Mouse (Mus musculus): ENCODE data around the gene Pfkfb3. TPM values are rescaled to one million over a fixed set of nuclear protein-coding genes. Genes with fewer than 3 reads are reported as not detected.

The Pfkfb3 gene
- polyA plus RNA-seq, 1 experiment from 2014 or later: 15.4 TPM

DNA sequence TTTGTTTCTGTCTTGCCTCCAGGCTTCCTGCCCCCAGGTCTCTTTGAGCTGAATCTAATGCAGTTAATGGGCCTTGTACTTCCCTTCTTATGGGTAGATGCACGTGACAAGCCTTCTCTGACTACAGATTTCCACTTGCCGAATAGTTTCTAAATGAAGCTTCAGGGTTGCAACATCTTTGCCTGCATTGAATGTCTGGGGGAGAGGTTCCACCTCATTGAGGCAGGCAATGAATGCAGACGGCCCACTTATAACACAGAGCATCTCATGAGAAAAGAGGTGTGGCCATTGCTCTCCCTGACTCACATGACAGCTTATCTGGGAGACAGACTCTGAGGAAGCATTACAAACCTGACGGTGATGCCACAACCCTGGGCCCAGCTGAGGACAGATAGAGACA is 112.0 kb downstream of the Pfkfb3 start:
- H3K4me1 ChIP-seq: no peaks in the 10 kb centered on the region
- no peaks in the 10 kb centered on the region for H3K9me3 ChIP-seq
- H3K27ac ChIP-seq (replicated peaks): no peak overlapping the region
- DNase-seq (ENCODE audit: low spot score): no peak
- WGBS: 67% methylated on average over 4 of the region's 4 CpGs
- no peak overlapping the region for H3K4me3 ChIP-seq
- H3K36me3 ChIP-seq (replicated peaks): no peaks in the 10 kb centered on the region
- no peaks in the 10 kb centered on the region for H3K27me3 ChIP-seq (replicated peaks; ENCODE audit: low read depth, poor library complexity, severe bottlenecking)

DNA sequence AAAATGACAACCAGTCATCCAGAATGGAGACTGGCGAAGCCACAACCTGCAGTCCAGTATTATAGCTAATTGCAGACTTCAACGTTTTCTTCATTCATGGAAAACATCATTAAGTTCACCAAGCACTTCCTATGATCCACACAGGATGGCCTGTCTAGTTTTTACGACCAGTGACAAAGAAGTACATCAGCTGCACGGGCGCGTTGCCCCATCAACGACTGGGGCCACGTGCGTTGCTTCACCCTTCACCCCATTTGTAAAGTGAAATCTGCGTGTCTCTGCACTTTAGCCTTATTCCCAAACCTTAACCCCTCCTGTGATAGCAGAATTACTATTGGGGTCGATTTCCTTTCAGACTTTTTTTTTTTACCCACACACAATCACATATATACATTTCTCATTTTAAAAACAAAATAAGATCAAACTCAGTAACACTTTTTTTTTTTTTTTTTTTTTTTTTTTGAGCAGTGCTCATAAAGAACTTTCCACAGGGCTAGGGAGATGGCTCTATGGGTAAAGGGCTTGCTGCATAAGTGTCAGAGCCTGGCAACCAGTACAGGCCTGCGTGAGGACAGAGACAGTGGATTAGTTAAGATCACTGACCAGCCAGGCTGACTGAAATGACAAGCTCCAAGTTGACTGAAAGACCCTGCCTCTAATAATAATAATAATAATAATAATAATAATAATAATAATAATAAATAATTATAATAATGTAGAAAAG is 115.5 kb downstream of the Pfkfb3 start:
- no peaks in the 10 kb centered on the region for H3K36me3 ChIP-seq (replicated peaks)
- H3K27ac ChIP-seq (replicated peaks): no peak overlapping the region
- no peaks in the 10 kb centered on the region for H3K27me3 ChIP-seq (replicated peaks; ENCODE audit: low read depth, poor library complexity, severe bottlenecking)
- no peaks in the 10 kb centered on the region for H3K4me1 ChIP-seq
- H3K9me3 ChIP-seq: no peaks in the 10 kb centered on the region
- H3K4me3 ChIP-seq: no peak overlapping the region
- 86% methylated on average over 12 of the region's 12 CpGs for WGBS
- DNase-seq (ENCODE audit: low spot score): no peak

DNA sequence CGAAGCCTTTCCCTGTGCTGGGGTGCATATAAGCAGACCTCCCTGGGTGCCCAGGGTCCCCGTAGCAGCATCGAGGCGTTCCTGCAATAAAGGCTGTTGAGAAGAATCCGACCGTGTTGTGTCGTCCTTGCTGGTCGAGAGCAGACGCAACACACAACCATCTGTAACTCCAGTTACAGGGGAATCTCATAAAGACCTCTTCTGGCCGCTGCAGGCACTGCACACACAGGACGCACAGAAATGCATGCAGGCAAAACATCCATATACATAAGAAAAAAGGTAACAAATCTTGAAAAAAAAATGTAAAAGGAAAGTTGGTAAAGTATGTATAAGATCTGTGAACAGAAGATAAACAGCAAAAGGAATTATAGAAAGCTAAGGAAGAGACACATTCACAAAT is 117.5 kb downstream of the Pfkfb3 start:
- Histone ChIP-seq H3K36me3 (replicated peaks) (no peaks in the 10 kb centered on the region), H3K9me3 (no peaks in the 10 kb centered on the region), H3K4me3 (no peak overlapping the region), H3K27ac (replicated peaks) (no peak overlapping the region), H3K4me1 (0 out of 2 replicates have a peak, but pooled peaks cover 4% of the 10 kb centered on the region), H3K27me3 (replicated peaks; ENCODE audit: low read depth, poor library complexity, severe bottlenecking) (no peaks in the 10 kb centered on the region)
- DNase-seq (ENCODE audit: low spot score): no peak
- 93% methylated on average over 11 of the region's 11 CpGs for WGBS

DNA sequence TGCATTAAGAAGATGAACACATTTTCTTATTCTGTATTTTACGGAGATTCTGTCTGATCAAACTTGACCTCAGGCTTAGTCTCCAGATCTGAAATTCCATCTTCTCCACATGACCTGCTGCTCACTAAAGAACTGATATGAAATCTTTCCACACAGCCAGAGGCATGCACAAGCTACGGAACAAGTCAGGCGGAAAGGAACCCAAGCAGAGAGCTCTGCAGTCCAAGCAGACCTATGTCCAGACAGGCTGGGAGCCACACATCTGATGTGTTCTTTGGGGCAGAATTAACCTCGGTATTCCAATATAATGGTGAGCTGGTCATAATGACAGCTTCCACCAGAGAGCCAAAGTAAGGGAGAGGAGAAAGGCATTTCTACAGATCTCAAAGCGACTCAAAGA is 120.5 kb downstream of the Pfkfb3 start:
- Histone ChIP-seq H3K27ac (replicated peaks) (no peak overlapping the region), H3K4me1 (peaks cover 11% of the 10 kb centered on the region; the same call in 1 of the 2 replicates), H3K27me3 (replicated peaks; ENCODE audit: low read depth, poor library complexity, severe bottlenecking) (no peaks in the 10 kb centered on the region), H3K36me3 (replicated peaks) (no peaks in the 10 kb centered on the region), H3K4me3 (no peak overlapping the region), H3K9me3 (no peaks in the 10 kb centered on the region)
- 84% methylated on average over 5 of the region's 5 CpGs for WGBS
- no peak for DNase-seq (ENCODE audit: low spot score)

DNA sequence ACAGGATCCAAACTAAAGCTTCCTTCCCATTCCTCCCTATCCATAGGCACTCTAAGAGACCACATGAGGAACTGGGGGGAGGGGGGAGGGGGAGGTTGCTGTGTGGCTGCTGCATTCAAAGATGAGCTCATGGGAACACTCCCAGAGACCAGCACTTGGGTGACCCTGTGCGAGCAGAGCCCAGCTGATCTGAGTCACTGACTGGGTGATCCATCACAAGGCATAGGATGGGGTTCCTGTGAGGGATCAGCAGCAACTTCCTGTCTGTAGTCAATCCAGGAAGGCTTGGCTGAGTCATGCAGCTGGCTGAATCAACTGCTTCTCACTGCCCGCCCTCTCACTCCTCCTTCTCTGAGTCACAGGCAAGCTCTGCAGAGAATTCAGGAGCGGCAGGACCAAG is 124.3 kb downstream of the Pfkfb3 start:
- no peaks in the 10 kb centered on the region for H3K27me3 ChIP-seq (replicated peaks; ENCODE audit: low read depth, poor library complexity, severe bottlenecking)
- no peaks in the 10 kb centered on the region for H3K36me3 ChIP-seq (replicated peaks)
- H3K4me3 ChIP-seq: no peak overlapping the region
- peak; percentile 37 for DNase-seq (ENCODE audit: low spot score)
- no peaks in the 10 kb centered on the region for H3K9me3 ChIP-seq
- H3K27ac ChIP-seq (replicated peaks): no peak overlapping the region
- 43% methylated on average over 3 of the region's 3 CpGs for WGBS
- peaks cover 24% of the 10 kb centered on the region for H3K4me1 ChIP-seq

DNA sequence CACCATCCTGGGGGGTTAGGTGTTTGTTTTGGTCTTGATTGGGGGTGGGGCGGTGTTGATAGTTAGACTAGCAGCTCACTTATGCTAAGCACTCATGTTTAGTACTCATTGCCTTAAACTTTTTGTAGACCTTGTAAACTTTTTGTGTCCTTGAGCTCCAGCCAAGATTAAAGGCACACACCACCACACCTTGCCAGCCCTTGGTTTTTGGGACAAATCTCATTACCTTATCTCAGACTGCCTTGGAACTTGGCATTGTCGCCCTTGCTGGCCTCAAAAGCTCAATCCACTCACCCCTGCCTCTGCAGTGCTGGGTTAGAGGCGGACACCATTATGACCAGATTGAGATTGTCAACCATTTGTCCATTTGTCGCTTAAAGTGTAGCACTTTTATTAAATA is 125.3 kb downstream of the Pfkfb3 start:
- Histone ChIP-seq H3K36me3 (replicated peaks) (no peaks in the 10 kb centered on the region), H3K27ac (replicated peaks) (no peak overlapping the region), H3K9me3 (no peaks in the 10 kb centered on the region), H3K4me1 (peaks cover 24% of the 10 kb centered on the region), H3K27me3 (replicated peaks; ENCODE audit: low read depth, poor library complexity, severe bottlenecking) (no peaks in the 10 kb centered on the region), H3K4me3 (no peak overlapping the region)
- no peak for DNase-seq (ENCODE audit: low spot score)
- 92% methylated on average over 4 of the region's 4 CpGs for WGBS

DNA sequence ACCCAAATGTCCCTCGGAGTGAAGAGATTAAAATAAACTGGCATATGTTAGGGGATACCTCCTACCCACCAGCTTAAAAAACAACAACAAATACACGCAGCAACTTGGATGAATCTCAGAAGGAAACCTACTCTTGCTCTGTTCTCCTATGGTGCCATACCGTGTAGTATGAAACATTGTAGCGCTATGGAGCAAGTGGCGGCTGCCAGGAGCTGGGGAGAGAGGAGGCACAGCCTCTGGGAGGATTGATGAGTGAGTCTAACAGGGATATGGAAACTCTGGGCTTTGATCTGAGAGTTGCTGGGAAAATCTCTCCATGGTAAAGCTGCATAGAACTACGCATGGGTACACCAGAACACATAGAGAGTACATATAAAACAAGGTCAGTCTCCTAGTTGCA is 126.3 kb downstream of the Pfkfb3 start:
- no peak for DNase-seq (ENCODE audit: low spot score)
- H3K4me3 ChIP-seq: no peak overlapping the region
- no peaks in the 10 kb centered on the region for H3K36me3 ChIP-seq (replicated peaks)
- H3K27me3 ChIP-seq (replicated peaks; ENCODE audit: low read depth, poor library complexity, severe bottlenecking): no peaks in the 10 kb centered on the region
- no peak overlapping the region for H3K27ac ChIP-seq (replicated peaks)
- no peaks in the 10 kb centered on the region for H3K9me3 ChIP-seq
- peaks cover 24% of the 10 kb centered on the region for H3K4me1 ChIP-seq
- 88% methylated on average over 6 of the region's 6 CpGs for WGBS

DNA sequence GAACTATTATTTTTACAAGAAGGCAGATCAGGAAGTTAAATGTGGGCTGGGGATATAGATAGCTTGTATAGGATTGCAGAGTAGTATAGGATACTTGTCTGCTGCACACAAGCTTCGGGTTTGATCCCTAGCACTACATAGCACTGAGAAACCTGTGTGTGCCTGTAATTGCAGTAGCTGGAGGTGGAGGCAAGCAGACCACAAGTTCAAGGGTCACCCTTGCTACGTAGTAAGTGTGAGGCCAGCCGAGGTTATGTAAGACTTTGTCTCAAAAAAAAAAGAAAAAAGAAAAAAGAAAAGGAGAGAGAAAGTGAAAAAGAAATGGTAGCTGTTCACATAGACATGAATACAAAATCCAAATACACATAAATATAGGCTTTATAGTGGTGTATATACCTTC is 127.5 kb downstream of the Pfkfb3 start:
- 49% methylated on average over 3 of the region's 3 CpGs for WGBS

DNA sequence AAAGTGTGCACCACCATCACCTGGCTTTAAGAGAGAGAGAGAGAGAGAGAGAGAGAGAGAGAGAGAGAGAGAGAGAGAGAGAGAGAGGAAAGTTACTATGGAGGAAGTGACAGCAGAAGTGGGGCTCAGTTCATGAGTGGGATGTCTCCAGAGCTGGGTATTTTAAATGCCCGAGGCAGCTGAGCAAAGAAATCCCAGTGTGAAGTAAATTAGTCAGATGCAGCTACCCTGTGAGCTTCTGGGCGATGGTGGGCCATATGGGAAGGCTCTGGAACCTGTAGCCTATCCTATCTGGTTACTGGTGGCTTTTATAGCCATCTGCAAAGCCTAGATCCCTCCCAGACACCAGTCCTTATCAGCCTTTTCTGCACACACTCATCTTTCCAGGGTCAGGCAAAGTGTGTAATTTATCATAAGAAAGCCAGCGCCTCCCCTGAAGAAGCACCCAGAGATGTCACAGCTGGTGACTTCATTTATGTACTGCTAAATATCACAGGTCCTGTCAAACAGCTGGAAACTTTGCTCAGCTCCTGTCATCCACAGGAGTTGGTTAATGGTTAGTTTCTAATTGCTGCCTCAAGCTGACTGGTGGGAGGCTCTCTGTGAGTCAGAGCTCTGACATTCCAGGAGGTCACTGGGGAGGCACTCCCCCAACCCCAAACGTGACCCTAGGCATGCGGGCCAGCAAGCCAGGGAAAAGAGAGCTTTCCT is 128.3 kb downstream of the Pfkfb3 start:
- peaks cover 20% of the 10 kb centered on the region for H3K4me1 ChIP-seq
- 40% methylated on average over 5 of the region's 5 CpGs for WGBS
- H3K4me3 ChIP-seq: no peak overlapping the region
- DNase-seq (ENCODE audit: low spot score): peak; percentile 50
- no peaks in the 10 kb centered on the region for H3K9me3 ChIP-seq
- H3K27me3 ChIP-seq (replicated peaks; ENCODE audit: low read depth, poor library complexity, severe bottlenecking): no peaks in the 10 kb centered on the region
- no peaks in the 10 kb centered on the region for H3K36me3 ChIP-seq (replicated peaks)
- no peak overlapping the region for H3K27ac ChIP-seq (replicated peaks)

More for the DNA sequence above, 127.5 kb downstream of the Pfkfb3 start:
- no peak overlapping the region for H3K4me3 ChIP-seq
- no peaks in the 10 kb centered on the region for H3K27me3 ChIP-seq (replicated peaks; ENCODE audit: low read depth, poor library complexity, severe bottlenecking)
- no peak overlapping the region for H3K27ac ChIP-seq (replicated peaks)
- H3K4me1 ChIP-seq: peaks cover 20% of the 10 kb centered on the region
- H3K9me3 ChIP-seq: no peaks in the 10 kb centered on the region
- H3K36me3 ChIP-seq (replicated peaks): no peaks in the 10 kb centered on the region
- no peak for DNase-seq (ENCODE audit: low spot score)

DNA sequence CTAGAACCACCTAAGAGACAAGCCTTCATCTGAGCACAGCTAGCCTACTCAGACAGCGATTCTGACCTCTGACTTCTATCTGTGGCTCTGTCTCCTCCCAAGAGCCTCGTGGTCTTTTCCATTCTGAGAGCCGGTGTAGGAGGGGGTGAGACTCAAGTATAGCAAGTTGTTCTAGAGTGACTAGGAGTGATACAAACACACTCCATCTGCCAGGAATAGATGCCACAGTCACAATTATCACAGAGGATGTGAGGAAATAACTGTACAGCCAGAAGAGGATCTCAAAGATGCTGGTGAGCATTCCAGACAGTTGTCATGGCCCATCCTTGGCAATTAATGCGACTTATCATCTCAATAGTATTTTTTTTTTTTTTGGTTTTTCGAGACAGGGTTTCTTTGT is 129.6 kb downstream of the Pfkfb3 start:
- Histone ChIP-seq H3K4me1 (peaks cover 13% of the 10 kb centered on the region), H3K36me3 (replicated peaks) (no peaks in the 10 kb centered on the region), H3K9me3 (no peaks in the 10 kb centered on the region), H3K27me3 (replicated peaks; ENCODE audit: low read depth, poor library complexity, severe bottlenecking) (no peaks in the 10 kb centered on the region), H3K27ac (replicated peaks) (no peak overlapping the region), H3K4me3 (no peak overlapping the region)
- 85% methylated on average over 5 of the region's 5 CpGs for WGBS
- DNase-seq (ENCODE audit: low spot score): no peak

DNA sequence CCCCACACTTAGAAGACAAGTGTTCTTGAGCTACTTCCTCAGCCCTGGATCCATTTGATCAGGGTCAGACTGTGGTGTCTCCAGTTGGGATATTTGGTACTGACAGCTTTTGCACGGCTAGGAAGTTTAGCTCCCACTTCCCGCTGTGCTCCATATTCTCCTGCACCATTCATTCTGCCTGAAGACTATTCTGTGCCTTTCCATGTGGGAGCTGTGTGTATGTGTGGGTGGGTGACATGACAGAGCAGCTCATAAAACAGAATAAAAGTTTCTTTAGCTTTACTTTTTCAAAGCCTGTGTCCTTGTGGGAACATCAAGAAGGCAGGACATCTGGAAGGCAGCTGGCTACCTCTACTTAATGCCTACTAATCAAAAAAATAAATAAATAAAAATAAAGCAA is 130.5 kb downstream of the Pfkfb3 start:
- Histone ChIP-seq H3K9me3 (no peaks in the 10 kb centered on the region), H3K27ac (replicated peaks) (no peak overlapping the region), H3K4me3 (no peak overlapping the region), H3K27me3 (replicated peaks; ENCODE audit: low read depth, poor library complexity, severe bottlenecking) (no peaks in the 10 kb centered on the region), H3K4me1 (peaks cover 13% of the 10 kb centered on the region), H3K36me3 (replicated peaks) (no peaks in the 10 kb centered on the region)
- DNase-seq (ENCODE audit: low spot score): no peak
- WGBS: 80% methylated on average over 2 of the region's 2 CpGs

DNA sequence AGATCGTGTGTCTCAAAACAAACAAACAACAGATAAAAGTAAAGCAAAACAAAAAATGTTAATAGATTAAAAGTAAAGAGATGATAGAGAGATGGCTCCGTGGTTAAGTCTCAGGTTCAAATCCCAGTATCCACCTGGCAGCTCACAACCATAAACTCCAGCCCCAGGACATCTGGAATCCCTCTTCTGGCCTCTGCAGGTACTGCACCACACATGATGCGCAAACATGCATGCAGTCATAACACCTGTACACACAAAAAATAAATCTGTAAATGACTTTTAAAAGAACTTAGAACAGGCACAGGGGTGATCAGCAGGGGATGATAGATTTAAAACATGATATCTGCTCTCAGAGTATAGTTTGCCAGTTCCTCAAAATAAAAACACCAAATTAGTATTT is 131.5 kb downstream of the Pfkfb3 start:
- H3K4me1 ChIP-seq: peaks cover 13% of the 10 kb centered on the region
- DNase-seq (ENCODE audit: low spot score): no peak
- no peaks in the 10 kb centered on the region for H3K27me3 ChIP-seq (replicated peaks; ENCODE audit: low read depth, poor library complexity, severe bottlenecking)
- no peak overlapping the region for H3K27ac ChIP-seq (replicated peaks)
- no peaks in the 10 kb centered on the region for H3K36me3 ChIP-seq (replicated peaks)
- WGBS: 80% methylated on average over 3 of the region's 3 CpGs
- no peaks in the 10 kb centered on the region for H3K9me3 ChIP-seq
- no peak overlapping the region for H3K4me3 ChIP-seq

All from embryonic facial prominence, embryonic 10.5 days (tissue).